Mouse (Mus musculus): Measurements from ENCODE around the gene Cttn.

Cttn gene

DNA sequence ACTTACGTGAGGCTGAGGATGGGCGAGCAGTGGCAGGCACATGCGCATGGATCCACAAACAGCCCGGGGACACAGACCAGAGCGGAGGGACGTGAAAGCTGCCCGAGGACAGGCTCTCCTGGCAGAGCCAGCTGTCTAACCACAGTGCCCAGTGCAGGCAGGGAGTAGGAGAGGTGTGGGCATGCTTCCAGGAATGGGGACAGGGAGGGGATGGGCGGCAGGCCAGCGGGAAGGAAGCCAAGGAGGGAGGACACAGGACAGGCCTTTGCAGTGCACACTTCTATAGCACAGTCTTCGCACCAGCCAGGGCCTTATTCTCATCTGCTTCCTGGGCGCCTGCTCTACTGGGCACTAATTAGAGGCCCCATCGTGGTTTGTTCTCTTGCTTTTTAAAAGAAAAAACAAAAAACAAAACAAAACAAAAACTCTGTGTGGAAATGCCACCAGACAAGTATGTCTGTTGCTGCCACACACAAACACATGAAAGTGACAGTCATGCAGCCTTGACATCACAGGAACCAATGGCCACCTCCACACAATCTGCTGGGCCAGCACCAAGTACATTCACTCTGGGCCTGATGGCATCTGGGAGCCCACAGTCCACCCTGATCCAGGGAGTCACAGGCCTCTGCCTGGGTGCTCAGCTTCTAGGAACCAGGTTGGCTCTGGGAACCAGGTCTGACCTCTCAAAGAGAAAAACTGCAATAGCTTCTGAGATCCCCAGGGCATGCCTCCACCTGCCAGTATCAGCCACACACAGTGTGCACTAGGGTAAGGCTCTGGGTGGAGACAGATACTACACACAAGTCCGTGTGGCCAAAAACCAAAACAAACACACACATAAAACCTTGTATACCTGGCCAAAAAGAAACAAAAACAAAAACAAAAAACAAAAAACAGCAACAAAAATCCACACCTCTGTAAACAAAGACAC lies 20.9 kb downstream of the Cttn start:
- no peak for DNase-seq (ENCODE audit: extremely low read depth, low read depth)

DNA sequence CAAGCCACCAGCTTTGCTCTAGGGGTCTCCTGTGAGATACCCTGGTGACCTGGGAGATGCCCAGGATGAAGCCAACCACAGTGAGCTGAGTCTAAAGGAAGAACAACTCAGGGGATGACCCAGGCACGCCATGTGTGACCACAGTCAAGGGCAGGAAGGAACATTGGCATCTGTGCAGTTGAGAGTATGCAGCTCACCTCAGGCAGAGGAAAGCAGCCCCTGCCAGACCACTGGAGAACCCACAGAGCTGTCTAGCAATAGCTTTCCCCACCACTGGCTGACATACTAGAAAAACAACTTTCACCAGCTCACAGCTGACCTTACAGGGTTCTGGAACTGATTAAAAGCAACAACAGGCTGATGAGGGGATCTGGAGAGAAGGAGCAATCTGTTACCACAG lies 22.6 kb downstream of the Cttn start:
- no peak for DNase-seq (ENCODE audit: extremely low read depth, low read depth)

DNA sequence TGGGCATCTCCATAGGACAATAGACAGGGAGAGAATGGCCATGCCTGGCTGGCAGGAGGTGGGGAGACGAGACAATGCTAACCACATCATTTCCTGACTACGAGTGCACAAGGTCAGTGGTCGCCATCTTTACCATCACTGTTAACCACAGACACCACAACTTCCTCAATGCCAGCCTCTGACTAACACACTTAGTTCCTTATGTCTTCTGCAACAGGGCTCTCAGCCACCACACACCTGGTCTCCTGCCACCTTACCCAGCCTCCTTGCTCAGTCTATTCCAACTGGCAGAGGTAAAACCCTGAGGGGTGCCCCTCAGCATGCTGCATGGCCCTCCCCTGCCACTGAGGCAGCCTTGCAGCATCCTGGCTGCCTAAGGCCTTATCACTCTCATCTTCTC lies 23.7 kb downstream of the Cttn start:
- DNase-seq (ENCODE audit: extremely low read depth, low read depth), result peak; percentile 79

DNA sequence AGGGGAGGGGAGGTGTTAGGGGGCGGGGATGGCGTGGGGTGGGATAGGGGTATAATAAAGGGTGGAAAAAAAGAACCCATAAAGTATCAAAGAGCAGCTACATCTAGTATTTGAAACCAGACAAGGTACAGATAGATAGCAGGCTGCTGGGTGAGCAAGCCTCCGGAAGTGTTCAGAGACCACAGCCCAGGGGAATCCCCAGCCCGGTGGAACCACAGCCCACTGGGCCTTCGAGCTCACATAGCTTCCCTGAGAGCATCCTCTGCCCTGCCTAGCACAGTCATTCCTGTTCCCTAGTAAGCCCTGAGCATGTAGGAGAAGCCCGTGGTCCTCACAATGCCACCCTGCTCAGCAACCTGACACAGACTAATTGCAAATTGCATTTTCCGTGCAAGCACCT lies 26.0 kb downstream of the Cttn start:
- no peak for DNase-seq (ENCODE audit: extremely low read depth, low read depth)

DNA sequence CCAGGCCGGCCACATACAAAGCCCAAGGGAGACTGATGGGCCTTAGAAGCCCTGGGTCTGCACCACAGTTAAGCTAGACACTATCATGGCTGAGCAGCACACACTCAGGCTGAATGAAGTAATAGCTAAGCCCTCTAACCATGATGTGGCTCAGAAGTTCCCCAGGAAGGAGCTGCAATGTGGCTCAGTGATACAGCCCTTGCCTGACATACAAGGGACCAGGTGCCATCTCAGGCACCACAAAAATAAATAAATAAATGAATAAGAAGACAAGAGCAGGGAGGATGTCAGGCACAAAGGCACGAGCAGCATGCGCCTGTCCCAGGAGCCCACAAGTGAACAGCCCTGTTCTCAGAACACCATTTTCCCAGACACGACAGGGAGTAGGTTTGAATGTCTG lies 28.8 kb downstream of the Cttn start:
- DNase-seq (ENCODE audit: extremely low read depth, low read depth), result no peak

DNA sequence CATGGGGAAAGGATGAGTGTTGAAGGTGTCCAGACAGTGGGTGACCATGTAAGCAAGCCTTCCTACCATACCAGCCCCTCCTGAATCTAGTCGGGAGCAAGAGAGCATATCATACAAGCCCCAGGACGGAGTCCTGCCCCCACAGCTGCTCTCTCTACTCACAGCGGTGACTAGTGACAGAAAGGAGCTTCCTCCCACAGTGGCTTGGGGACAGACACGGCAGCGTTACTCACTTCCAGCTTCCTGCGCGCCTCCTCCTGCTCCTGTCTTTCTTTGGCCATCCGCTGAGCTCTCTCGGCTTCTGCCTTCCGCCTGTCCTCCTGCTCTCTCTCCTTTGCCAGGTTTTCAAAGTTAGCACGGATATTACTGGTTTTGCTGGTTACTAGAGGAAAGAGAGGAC lies 29.3 kb downstream of the Cttn start:
- DNase-seq (ENCODE audit: extremely low read depth, low read depth), result no peak

DNA sequence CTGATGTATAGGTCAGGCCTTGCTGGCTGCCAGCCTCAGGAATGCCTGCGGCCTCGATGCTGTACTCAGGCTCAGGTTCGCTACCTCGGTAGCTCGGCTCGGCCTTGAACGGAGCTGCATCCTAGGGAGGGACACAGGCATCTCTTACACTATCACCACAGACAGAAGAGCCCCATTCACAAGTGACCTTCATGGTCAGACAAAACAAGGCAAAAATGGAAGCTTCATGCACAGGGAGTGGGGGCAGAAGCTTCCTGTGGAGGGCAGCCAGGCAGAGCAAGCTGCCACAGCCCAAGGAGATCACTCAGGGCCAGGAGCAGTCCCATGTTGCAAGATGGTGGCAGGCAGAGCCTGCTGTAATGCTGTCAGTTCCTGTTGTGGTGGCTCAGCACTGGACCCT lies 32.0 kb downstream of the Cttn start:
- no peak for DNase-seq (ENCODE audit: extremely low read depth, low read depth)

DNA sequence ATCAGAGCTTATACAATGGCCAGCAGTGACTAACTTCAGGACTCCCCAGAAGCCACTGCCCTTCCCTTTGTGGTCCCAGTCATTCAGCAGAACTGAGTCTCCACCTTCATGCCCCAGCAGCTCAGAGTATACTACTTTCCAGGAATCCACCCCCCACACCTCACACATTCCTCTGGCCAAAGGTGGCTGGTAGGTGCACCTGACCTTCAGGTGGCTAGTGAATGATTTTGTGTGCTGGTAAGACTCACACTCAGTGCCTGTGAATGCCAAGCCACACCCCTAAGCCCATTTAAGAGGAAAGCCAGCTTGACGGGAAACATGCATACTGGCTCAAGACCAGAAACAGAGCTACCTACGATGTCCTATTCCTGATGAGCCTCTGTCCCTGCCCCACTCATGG lies 37.9 kb downstream of the Cttn start:
- DNase-seq (ENCODE audit: extremely low read depth, low read depth), result no peak

DNA sequence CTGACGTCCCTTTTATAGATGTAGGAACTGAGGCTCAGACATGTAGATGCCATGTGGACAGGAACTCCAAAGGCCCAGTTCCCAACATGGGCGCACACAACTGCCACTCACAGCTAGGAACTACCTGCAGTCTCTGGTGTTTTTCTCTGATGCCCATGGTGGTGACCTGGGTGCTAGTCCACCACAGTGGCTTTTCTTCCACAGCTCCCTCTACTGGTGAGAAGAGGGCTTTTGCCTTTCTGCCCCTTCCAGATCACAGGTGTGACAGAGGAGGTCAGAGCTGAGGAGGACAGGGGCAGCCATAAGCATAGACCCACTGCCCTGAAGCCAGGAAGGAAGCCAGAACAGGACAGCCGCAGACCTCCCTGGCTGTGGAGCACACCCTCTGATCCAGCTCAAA lies 43.3 kb downstream of the Cttn start:
- DNase-seq (ENCODE audit: extremely low read depth, low read depth), result no peak

DNA sequence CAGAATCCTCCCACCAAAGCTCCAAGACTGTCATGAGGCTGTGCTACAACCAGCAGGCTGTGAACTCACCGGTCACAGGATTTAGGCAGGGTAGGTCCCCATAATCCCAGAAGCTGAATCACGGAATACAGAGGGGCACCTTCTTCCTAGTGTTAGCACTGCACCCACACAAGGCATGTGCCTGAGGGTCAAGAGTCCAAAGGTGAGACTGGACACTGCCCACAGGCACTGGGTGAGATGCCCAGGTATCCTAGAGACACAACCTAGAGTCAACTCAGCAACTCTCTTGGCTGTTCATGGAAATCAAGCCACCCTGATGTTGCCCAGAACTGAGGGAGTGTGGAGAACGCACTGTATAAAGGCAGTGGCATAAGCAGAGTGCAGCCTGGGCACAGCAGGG lies 44.2 kb downstream of the Cttn start:
- DNase-seq (ENCODE audit: extremely low read depth, low read depth), result no peak

DNA sequence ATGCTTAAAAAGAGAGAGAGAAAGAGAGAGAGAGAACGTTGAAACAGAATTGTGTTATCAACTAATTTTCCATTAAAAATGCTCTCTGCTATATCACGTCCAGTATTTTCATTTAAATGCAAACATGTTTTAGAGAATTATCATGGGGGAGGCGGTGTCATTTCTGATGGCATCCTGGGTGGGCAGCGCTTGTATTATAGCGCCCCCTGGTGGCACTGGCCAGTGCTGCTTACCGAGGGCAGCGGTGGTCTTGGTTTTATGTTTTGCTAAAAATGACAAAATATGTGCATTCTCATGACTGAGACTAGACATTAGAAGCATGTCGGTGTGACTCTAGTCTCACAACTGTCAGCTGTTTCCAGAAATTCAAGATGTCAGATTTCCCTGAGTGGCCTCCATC lies 44.9 kb downstream of the Cttn start:
- no peak for DNase-seq (ENCODE audit: extremely low read depth, low read depth)

DNA sequence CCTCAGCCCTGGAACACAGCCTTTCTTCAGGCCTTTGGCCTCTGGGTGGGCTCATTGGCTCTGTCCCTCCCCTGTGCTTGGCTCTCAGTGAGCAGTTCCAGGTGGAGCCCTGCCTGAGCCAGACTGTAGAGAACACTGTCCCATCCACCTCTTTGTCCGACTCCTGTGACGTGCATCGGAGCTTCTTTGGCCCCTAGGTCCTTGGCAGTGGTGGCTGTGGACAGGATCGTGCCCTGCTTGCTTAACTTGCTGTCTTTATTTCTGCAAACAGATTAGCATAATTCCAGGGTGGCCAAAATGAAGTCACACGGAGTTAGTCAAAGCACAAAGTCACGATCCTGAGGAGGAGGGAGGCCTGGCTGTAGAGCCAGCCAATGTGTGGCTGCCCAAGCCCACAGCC lies 49.3 kb downstream of the Cttn start:
- DNase-seq (ENCODE audit: extremely low read depth, low read depth), result no peak

DNA sequence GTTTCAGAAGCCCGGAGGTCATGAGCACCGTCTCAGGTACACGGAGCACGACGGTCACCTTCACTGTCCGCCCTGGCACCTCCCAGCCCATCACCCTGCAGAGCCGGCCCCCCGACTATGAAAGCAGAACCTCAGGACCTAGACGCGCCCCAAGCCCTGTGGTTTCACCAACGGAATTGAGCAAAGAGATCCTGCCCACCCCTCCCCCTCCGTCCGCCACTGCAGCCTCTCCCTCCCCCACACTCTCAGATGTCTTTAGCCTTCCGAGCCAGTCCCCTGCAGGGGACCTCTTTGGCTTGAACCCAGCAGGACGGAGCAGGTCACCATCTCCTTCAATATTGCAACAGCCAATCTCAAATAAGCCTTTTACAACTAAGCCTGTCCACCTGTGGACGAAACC lies 50.3 kb downstream of the Cttn start:
- DNase-seq (ENCODE audit: extremely low read depth, low read depth), result no peak

DNA sequence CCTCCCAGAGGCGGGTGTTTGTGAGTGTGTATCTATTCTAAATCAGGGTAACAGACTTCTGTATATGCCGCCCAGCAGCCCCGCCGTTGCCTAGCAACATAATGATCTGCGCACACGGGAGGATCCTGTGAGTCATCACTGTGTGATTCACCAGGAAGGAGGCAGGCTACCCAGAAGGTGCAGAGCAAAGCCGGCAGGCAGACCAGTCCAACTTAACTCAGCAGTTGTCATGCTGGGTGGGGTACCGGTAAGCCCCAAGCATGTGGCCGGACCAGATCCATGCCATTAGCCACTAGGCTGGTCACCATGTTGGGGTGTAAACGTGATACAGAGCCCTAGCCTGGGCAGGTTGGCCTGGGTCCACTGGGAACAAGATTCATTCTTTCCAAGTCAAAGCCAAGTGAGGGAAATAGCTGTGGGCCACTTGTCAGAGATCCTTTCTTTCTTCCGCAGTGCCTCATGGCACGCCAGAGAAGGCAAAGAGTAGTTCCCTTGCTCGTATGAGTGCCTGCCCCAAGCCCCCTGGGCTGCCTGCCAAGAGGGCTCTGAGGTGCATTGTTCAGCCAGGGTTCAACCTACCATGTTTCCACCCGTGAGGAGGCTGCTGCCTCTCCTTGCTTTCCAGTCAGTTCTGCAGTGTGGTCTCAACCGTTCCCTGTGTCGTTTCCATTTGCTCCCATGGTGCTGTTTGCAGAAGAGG lies 53.0 kb downstream of the Cttn start:
- DNase-seq (ENCODE audit: extremely low read depth, low read depth), result no peak

DNA sequence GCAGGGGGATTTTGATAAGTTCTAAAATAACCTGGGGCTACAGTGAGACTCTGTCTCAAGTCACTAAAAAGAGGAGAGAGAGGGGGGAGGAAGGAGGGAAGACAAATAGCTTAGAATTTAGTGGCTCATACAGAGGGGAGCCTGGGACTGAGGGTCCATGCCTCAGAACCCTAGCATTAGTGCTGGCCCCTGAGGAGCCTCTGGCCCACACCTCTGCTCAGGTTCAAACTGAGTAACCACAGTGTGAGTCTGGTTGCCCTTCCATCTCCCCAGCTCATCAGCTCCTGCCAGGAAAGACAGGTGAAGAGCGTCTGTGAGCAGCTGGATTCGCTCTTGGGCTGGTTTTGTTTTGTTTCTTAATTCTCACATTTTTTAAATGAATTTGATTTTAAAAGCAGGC lies 53.6 kb downstream of the Cttn start:
- DNase-seq (ENCODE audit: extremely low read depth, low read depth), result no peak

DNA sequence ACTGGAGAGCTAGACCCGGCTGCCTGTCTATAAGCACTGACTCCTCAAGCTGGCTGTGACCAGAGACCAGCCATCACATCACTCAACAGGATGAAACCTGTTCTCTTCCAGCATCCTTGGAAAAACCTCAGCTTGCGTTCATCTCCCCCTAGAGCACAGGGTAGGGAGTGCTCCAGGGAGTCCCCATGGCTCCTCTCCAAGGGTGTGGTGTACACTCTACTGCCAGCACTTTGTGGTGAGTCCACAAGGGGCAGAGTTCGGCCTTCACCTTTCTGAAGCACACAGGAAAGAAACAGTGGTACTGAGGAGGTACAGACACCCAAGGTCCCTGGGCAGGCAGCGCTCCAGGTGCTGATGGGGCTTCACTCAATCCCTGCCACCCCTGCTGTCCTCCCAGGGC lies 55.0 kb downstream of the Cttn start:
- no peak for DNase-seq (ENCODE audit: extremely low read depth, low read depth)

DNA sequence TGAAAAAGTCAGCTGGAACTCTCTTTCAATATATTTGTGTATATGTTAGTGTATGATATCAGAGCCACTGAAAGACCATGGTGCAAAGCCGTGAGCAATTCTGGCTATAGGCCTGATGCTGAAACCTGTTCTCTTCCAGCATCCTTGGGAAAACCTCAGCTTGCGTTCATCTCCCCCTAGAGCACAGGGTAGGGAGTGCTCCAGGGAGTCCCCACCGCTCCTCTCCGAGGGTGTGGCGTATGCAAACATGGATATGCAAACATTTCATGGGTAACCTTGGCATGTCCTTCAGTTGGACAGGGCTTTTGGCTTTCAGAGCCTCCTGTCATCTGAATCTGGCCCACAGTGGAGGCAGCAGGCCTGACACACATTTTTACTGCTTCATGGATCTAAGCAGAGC lies 56.2 kb downstream of the Cttn start:
- DNase-seq (ENCODE audit: extremely low read depth, low read depth), result no peak

DNA sequence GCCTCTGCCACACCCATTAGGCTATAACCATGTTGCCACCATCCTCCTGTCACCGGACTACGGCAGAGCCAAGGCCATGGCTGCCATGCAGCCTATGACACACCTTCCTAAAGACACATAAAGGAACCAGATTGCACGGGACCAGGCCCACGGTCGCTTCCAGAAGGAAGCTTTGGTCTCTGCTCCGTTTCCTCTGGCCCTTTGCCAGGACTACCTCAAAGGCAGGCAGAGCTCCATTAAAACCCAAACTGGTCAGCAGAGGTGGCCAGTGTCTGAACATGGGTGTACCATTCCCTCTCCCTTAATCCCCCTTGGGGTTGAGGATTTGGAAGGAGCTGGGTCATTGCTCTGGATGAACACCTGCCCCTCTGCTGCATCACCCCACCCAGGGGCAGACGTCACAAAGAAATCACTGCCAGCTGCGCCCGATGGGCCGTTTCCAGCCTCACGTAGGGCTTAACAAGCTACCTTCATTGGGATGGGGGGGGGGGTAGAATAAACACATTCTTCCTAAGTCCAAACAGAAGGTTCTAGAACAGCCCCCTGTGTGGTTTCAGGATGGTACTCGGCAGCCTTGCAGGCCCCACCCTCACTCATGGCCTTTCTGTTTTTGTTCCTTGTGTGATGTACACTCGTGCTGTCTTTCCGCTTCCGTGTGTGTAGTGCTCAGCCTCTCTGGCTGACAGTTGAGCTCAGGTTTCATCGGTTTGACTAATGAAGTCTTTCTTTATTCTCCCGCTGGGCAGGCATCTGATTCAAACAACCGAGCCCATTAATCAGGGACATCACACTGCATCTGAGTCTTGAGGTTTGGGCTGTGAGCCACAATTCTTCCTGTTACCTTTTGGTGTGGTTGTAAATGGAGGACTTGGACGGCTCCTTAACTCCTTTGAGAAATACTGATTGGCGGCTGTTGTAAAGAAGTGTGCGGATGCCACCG lies 58.6 kb downstream of the Cttn start:
- no peak for DNase-seq (ENCODE audit: extremely low read depth, low read depth)

DNA sequence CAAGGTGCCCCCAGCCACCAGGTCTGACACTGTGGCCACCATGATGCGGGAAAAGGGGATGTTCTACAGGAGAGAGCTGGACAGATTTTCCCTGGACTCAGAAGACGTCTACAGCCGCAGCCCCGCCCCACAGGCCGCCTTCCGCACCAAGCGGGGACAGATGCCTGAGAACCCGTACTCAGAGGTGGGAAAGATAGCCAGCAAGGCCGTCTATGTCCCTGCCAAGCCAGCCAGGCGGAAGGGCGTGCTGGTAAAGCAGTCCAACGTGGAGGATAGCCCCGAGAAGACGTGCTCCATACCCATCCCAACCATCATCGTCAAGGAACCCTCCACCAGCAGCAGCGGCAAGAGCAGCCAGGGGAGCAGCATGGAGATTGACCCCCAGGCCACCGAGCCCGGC lies 61.1 kb downstream of the Cttn start:
- DNase-seq (ENCODE audit: extremely low read depth, low read depth), result no peak

DNA sequence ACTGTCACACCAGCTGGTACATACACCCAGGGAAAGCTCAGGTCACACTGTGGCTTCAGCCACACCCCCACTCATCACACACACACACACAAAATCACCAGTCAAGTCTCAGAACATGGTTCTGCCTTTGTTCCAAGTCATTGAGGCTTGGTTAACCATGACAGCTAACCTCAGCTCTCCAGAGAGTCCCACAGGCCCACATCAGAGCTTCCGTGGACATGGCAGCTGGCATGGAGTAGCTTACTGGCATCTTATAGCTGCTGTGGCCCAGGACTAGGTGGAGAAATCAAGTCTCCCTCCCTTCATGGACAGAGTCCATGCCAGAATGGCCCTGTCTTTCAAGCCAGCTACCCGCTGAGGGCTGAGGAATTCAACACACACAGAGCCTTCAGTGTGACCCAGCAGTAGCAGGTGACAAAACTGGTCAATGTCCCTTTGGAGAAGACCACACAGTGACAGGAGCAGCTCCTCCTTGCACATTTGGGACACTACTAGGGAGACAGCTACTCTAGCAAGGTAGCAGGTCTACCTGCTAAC lies 62.3 kb downstream of the Cttn start:
- no peak for DNase-seq (ENCODE audit: extremely low read depth, low read depth)

DNA sequence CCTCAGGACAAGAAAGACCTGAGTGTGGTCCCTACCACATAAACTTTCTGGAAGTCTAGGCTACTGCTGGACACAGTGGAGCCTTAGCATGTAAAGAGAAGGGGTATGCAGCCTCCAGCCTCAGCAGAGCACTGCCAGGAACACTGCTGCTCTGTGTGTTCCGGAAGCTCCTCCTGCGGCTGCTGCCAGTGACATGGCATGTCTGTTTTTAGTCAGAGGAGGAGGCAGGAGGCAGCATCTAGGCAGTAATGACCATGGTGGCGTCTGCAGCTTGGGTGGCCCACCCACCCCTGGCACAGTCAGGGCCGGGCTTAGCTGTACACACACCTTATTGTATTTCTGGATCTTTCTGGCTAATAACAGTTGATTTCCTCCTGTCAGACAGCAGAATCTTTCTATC lies 63.1 kb downstream of the Cttn start:
- DNase-seq (ENCODE audit: extremely low read depth, low read depth), result no peak

DNA sequence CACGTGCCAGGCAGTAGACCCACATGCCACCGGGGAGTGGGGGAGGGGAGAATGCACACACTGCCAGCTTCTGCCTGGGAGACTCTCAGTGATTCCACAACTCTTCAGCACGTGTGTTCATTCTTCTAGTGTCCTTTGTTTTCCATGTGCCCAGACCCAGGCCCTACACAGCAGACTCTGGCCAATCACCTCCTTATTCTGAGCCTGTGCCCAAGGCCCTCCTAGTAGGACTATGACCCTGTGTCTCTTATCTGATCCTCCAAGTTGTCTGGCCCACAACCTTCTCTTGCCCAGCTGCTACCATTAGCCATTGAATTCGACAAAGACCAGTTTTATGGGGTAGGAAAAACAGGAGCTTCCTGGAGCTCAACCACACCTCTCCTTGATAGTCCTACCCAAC lies 68.3 kb downstream of the Cttn start:
- no peak for DNase-seq (ENCODE audit: extremely low read depth, low read depth)

All from MEL-GATA-1-ER (cell line).